Mouse (Mus musculus) adipocyte (in vitro differentiated cells): ENCODE data around the gene Lgals4.
"Not testable (repeated sequence)": the region's sequence is repeated elsewhere in the genome, so short reads cannot be mapped to it uniquely, and the experiment has no call there.

ENCODE experiments used
- DNase-seq: peaks from one replicate; pipeline ENCODE4 v3.0.0-alpha.2; 2016; ENCODE audit warnings: low spot score

The Lgals4 gene

DNA sequence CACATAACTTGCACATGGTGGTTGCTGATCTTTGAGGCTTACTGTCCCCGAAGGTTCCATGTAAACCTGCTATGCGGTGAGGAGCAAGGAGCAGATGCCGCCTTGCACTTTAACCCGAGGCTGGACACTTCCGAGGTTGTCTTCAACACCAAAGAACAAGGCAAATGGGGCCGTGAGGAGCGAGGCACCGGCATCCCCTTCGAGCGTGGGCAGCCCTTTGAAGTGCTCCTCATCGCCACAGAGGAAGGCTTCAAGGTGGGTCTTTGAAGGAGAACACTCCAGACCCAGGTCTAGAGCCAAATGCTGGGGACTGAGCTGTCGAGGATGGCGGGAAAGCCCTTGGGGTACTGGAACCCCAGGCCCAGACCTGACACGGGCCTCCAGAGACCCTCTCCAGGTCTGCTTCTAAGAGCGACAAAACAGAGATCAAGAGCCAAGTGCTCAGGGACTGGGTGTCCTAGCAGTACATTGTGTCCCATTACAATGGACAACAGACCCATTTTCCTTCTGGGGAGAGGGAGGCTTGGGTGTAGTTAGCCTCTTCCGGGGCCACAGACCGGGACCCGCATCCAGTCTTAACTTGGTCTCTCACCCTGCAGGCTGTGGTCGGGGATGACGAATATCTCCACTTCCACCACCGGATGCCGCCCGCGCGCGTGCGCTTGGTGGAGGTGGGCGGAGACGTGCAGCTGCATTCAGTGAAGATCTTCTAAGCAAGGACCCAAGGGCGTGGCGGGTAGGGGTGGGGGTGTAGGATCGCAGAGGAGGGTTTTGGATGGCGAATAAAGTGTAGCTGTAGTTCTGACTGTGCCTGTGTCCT, 32.0 kb downstream of the Lgals4 start:
- peak; percentile 9 for DNase-seq

DNA sequence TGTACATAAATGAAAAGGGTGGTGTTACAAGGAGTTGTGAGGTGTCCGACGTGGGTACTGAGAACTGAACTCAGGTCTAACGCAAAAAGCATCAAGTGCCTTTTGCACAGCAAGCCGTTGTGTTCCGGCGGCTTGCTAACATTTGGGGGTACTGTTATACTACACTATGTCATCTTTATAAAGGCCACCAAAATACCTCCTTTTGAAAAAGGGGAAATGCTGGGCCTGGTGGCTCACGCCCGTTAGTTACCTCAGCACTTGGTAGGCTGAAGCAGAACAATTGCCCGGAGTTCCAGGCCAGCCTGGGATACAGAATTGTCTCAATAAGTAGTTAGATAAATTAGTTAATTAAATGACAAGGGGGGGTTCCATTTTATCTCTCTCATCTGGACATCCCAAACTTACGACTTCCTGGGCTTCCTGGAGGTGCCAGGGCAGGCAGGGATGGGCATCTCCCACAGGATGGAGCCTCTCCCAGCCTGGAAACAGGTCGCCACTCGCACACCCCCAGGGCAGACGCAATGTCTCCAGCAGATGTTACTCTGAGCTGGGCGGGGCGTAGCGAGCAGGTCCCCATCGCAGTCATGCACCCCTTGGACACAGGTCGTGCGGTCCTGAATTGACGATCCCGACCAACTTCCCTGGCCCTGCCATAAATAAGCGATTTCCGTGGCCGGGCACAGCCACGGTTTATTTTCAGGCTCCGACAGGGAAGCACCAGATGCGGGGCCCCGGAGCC, 33.3 kb downstream of the Lgals4 start:
- no peak for DNase-seq

DNA sequence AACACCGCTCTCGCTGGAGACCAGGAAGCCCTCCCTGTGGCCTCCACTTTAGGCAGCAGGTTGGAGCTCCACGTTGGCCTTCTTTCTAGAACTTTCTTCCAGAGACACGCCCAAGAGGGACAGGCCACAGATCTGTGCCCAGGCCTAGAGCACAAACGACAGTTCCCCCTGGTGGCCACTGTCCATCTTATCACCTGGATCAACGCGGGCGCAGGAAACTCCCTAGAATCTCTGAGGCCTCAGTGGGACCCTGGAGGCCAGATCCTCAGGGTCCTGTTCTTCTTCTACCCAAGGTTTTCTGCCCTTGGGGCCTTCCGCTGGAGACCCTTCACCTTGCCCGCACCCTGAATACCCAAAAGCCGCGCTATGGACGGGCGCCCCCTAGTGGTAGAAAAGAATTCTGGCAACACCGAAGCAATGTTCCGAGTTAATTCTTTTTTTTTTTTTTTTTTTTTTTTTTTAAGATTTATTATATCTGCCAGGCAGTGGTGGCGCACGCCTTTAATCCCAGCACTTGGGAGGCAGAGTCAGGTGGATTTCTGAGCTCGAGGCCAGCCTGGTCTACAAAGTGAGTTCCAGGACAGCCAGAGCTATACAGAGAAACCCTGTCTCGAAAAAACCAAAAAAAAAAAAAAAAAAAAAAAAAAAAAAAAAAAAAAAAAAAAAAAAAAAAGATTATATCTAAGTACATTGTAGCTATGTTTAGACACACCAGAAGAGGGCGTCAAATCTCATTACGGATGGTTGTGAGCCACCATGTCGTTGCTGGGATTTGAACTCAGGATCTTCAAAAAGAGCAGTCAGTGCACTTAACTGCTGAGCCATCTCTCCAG, 34.1 kb downstream of the Lgals4 start:
- DNase-seq, result peak; percentile 78

DNA sequence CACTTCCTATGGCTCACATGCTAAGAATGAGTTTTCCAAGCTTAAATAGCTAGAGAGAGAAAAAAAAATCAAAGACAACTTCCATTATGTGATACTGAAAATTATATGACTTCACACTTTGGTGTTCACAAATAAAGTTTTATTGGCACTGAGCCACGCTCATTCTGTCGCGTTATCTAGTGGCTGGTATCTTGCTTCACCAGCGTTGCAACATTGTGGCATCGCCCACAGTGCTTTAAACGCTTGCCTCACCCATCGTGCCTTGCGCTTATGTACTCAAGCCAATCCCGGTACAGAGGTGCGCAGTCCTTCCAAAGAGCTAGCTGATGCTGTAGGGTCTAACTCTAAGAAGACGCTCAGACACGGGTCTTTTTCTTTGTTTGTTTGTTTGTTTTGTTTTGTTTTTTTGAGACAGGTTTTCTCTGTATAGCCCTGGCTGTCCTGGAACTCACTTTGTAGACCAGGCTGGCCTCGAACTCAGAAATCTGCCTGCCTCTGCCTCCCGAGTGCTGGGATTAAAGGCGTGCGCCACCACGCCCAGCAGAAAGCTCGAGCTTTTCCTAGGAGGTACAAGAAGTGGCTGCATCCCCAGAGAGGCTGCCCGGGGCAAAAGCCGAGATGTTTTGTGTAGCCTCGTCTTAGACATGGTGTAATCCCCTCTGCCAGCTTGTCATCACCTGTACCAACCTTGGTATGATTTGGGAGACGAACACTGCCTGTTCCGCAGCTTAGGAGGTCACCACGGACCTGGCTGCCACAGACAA, 37.4 kb downstream of the Lgals4 start:
- DNase-seq, result no peak

DNA sequence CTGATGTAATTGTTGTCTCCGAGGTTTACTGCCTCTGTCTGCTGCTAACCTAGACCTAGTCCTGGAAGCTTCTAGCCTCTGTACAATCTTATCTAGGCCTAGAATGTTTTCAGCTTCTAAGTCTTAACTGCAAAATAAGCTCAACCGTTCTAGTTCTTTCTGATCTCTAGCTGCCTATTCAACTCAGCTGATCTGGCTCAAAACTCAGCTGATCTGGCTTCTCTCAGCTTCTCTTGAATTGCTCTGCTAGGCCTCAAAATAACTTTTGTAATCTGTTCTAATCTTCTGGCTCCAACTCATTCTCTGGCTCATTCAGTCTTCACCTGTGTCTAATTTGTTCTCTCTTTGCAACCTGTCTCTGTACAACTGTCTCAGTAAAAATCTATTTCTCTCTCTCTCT, 40.9 kb downstream of the Lgals4 start:
- DNase-seq, result no peak

DNA sequence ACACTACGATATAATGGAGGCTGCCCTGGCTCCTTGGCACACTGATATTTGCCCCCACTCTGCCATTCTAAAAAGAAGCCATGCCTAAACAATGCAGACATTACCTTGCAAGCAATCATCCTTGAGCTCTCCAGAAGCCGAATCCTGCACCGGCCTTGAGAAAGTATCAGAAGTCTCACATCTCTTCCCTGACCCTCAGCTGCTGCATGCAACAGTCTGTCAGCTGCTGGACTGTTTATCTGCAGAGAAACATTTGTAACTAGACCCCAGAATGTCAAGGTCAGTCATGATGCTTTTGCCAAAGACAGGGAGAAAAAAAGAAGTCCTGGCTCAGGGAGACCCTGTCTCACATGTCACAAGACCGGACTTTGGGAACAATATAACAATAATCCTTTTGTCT, 42.4 kb downstream of the Lgals4 start:
- DNase-seq, result no peak

DNA sequence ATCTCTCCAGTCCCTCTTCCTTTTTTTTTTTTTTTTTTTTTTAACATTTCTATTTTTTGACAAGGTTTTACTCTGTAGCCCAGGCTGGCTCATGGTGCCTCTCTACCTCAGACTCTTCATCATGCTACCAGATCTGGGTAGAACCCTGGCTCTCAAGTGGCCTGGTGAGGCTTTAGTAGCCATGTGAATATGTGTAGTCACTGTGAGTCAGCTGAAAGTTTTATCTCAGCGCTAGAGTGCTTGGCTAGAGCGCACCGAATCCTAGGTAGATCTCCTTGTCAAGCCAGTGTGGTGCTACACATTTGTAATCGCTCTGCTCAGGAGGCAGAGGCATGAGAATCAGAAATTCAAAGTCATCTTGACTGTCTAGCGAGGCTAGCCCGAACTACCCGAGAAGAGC, 43.5 kb downstream of the Lgals4 start:
- DNase-seq, result no peak

DNA sequence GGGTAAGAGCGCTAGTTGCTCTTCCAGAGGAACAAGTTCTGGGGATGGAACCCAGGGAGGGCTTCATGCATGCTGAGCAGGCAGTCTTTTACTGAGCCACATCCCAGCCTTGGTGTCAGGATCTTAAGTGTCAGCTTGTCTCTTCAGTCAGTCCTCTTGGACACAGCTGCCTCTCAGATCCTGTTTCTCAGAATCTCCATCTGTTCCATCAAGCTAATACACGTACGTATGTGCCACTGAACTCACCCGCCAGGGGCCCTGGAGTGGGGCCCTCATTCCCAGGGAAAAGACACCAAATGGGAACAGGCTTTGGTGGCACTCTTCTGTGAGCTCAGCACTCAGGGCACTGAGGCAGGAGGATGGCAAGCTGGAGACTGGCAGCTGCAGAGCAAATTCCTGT, 44.2 kb downstream of the Lgals4 start:
- no peak for DNase-seq

DNA sequence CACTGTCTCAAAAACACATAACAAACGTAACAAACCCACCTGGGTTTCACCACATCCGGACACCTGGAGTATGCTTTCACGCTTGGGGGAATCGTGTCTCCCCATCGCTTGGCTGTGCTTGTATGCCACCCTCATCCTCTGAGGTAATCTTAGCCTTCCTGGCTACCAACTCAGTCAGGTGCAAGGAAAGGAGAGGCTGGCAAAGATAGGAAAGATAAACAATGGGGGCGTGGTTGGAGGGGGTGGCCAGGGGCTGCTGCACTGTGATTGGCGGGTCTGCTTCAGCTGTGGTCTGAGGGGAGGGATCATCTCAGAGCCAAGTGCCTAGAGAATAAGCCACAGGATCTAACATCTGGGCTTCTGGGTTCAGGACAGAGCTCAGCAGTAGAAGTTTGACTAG, 46.0 kb downstream of the Lgals4 start:
- DNase-seq, result no peak

DNA sequence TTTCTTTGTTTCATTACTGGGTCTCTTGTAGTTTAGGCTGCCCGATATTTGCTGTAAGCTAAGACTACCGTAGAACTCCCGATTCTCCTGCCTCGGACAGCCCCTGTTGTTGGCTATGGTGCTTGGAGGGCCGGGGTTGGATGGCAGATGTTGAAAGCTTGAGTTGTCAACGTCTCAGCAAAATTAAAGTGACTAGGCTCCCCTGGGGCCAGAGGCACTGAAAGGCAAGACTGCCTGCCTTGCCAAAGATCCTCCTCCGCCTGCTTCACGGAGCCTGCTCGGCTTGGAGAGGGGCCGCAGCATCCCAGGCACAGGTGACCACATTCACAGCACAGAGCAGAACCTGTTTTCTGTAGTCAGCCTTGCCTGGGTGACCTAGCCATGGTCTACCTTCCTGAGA, 46.9 kb downstream of the Lgals4 start:
- DNase-seq, result no peak

DNA sequence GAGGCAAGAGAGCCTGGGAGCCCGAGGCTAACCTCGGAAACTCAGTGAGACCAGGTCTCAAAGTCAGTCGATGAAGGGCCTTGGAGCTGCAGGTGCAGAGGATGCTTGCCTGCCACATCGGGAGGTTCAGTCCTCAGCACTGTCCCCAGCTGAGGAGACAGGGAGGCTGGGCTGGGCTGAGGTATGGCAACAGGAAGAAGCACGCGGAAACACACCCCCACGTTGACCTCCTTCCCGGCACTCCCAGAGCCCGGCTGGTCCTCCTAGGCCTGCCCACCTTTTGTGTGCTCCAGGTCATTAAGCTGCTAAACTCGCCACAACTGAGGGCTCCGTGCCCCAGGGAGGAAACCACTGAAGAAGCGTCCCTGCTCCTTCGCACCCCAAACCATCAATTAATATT, 47.5 kb downstream of the Lgals4 start, which contains the start of gene Capn12:
Gene Capn12 (plus strand): TSS at position 224 of the 400 bp plus-strand sequence.
- no peak for DNase-seq

DNA sequence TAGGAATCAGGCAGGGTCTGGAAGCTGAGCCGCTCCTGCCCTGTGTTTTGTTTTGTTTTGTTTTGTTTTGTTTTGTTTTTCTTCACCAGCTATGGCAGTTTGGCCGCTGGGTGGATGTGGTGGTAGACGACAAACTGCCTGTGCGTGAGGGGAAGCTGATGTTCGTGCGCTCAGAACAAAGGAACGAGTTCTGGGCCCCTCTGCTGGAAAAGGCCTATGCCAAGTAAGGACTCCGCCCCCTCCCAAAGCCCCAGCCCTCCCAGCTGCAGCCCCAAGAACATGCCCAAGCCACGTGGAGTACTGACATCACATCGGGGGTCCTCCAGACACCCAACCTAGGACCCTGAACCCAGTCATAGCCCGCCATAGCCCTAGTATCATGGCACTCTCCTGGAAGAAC, 49.4 kb downstream of the Lgals4 start:
- DNase-seq, result no peak

DNA sequence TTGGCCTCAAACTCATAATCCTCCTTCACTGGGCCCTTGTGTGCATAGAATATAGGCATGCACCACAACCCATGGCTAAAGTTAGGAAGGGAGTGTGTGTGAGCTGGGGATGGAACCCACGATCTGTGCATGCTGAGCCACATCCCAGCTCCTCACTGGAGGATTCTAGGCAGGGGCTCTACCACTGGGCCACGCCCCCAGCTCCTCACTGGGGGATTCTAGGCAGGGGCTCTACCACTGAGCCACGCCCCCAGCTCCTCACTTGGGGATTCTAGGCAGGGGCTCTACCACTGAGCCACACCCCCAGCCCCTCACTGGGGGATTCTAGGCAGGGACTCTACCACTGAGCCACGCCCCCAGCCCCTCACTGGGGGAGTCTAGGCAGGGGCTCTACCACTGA, 50.0 kb downstream of the Lgals4 start:
- DNase-seq, result not testable (repeated sequence)

DNA sequence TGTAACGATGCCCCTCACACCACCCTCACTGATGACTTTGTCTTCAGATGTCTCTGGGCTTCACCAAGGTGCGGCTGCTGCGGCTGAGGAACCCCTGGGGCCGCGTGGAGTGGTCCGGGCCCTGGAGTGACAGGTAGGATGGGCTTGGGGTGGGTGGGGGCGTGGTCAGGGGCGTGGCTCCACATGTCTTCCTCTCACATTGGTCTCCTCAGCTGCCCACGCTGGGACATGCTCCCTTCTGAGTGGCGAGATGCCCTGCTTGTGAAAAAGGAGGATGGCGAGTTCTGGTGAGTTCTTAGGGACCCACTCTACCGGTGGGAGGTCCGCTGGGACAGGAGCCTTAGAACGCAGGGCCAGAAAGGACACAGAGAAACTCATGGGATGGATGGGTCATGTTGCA, 52.8 kb downstream of the Lgals4 start:
- DNase-seq, result no peak

DNA sequence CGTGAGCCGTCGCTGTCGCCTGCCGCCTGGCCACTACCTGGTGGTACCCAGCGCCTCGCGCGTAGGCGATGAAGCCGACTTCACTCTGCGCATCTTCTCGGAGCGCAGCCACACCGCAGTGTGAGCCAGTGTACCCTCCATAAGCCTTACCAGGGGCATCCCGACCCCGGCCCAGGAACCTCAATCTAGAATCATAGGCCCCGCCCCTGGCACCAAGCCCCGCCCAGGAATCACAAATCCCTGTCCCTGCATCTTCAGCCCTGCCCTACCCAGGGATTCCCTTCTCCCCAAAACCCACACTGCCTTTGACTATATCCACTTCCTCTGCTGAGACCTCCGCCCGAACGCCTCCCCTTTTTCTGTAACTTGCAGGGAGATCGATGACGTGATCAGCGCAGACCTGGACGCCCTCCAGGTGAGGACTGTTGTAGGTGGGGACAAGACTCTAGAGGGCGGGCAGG, 55.1 kb downstream of the Lgals4 start:
- no peak for DNase-seq
